Mouse (Mus musculus) B cell, adult 62 days (primary cell): Measurements from ENCODE around the gene Sh3gl3. TPM values are rescaled to one million over a fixed set of nuclear protein-coding genes. Genes with fewer than 3 reads are reported as not detected.

Source experiments
- total RNA-seq: library from RNA; stranded (reverse); gene quantifications from 4 replicates; pipeline ENCODE4 v1.2.4, GENCODE M21; 2023

Sh3gl3 gene
- not detected in 4 replicates for total RNA-seq

DNA sequence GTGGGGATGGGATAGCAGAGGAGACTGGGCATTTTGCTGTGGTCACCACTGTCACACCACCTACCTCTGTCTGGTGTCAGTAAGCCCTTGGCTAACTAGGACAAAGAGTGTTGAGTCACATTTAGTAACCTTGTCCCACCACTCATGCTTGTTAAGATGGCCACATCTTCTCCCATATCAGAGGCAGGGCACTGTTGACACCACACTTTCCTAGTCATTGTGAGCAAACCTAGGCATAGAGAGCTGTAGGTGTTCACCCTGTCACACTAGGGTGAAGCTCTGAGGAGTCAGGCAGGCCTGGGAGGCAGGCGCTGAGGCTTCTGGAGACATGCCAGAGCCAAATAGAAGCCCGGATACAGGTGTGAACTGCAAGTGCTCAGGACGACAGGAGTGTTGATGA lies at the start of gene Sh3gl3:
TSS of gene Sh3gl3 (plus strand) at position 301 of the 400 bp plus-strand sequence.

DNA sequence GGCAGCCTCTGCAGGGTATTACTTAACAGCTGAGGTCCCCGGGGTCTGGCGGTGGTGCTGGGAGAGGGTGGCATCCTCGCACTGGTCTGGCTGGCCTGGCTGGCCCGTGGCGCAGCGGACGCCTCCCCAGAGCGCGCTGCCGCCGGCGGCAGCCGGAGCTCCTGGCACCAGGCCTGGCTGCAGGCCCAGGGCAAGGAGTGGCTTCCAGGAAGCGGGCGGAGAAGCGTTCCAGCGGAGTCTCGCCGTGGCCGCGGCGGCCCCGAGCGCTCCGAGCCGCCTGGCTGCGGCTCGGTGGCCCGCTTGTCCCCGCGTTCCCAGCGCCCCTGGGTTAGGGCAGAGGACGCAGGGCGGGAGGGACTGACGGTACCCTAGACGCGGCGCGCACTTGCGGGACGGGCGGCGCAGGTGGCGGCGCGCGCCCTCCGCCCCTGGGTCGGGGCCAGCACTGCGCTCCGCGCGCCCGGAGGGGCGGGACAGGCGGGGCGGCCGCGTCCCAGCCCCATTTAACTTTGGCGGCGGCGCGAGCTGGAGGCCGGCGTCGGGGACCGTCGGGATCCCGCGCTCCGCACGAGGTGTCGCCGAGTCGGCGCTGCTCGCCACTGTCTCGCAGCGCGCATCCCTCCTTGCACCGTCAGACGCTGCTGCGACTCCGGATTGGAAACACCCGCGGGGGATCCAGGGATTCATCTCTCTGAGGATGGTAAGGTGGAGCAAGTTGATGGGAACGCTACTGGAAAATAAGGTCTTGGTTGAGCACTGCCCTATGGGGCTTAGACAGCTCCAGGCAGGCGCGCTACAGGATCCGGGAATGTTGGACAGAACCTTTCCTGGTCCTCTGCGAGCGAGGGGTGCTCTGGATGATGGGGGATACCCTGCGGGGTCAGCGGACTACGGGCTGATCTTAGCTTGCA lies 161.8 kb downstream of the Sh3gl3 start, which contains the start of gene Adamtsl3:
TSS of gene Adamtsl3 (plus strand) at position 484 of the 911 bp plus-strand sequence.

Other genes starting within 250 kb of the Sh3gl3 start
- gene Hdgfl3, start 239.4 kb upstream of the Sh3gl3 start, total RNA-seq: 3.3 to 4.6 TPM (median 3.9 TPM) in 4 replicates
- 0.12 to 0.20 TPM in 2 of 4 replicates, not detected in the others for gene Bnc1, start 181.5 kb upstream of the Sh3gl3 start, total RNA-seq
- gene Adamtsl3, start 161.9 kb downstream of the Sh3gl3 start, total RNA-seq: not detected in 4 replicates